Mouse (Mus musculus): Measurements from ENCODE around the gene Usp36. TPM values are rescaled to one million over a fixed set of nuclear protein-coding genes. Genes with fewer than 3 reads are reported as not detected.

The Usp36 gene
- polyA plus RNA-seq, 1 experiment from 2014 or later = 11.6 TPM

DNA sequence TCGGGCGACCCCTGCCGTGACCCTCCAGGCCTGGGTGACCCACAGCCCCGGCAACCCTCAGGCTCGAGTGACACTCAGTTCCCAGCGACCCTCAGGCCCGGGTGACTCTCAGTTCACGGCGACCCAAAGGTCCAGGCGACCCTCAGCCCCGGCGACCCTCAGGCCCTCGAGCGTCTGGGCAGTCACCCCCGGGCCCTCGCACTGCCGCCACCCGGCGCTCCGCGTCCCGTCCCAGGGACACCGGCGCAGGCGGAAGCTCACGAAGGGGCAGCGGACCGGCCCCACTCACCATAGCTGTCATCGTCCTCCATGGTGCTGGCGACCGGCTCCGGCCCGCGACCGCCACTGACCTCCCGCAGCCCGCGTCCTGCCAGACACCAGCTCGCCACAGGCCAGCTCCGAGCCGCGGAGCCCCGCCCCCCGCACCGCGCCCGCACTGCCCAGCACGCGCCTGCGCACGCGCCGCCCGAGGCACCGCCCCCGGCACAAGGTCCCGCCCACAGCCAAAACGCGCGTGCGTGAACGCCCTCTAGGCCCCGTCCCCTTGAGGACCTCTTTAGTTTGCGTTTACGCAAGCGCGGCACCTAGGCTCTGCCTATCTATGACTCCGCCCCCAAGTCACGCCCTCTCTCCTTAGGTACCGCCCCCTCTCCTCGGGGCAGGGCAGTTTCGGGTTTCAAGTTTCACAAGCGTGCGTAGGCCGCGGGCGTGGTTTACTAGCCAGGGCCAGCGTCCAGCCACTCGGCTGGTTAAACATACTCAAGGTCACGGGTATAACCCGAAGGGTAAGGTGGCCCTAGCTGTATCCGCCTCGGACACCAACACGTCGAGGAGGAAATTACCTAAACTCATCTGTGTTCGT lies 41.7 kb downstream of the Usp36 start, which contains the start of gene Cyth1:
Gene Cyth1, minus strand, starts transcription at position 443 of the 862 bp plus-strand sequence.
- peak within 1 kb of the TSS; percentile 66 for H3K4me2 ChIP-seq
- under 1% methylated on average over 86 of the region's 86 CpGs for WGBS
- H3K27me3 ChIP-seq = no peaks in the 10 kb centered on the region
- H3K4me3 ChIP-seq = peak within 1 kb of the TSS; percentile 67
- H3K27ac ChIP-seq = peak within 1 kb of the TSS; percentile 96
- peak; percentile 95 for ATAC-seq (replicated peaks; ENCODE audit: insufficient number of reproducible peaks, insufficient read depth, low FRiP score, low read depth)
- no peaks in the 10 kb centered on the region for H3K36me3 ChIP-seq
- H3K9ac ChIP-seq = peak within 1 kb of the TSS; percentile 83
- H3K4me1 ChIP-seq (replicated peaks) = peaks cover 32% of the 10 kb centered on the region
- no peaks in the 10 kb centered on the region for H3K9me3 ChIP-seq (replicated peaks)

DNA sequence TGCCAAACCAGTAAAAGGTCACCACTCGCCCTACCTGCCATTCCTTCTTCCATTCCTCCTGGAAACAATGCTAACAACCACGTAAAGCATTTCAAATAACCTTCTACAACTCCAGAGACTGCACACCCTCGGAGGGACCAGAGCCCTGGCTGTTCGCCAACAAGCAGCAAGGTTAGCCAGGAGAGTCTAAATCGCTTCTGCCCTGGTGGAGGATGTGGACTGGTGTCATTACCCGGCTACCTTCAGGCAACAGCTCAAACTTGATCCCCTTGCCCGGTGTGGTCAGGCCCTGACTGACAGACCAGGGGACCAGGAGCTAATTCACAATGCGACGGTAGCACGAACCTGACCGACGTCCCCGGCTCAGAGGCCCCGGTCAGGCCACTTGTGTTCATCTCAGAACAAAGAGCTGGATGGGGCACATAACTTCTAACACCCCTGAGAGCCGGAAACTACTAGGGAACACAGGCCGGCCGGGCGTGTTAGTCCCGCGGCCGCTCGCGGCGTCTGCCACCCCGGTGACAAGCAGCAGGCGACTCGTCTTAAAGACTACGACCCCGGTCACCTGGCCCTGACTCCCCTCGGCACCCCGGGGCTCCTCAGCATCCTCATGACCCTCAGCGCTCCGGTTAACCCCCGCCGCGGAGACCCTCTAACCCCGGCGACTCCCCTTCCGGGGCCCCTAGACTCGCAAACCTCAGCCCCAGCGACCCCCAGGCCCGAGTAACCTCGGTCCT lies 42.5 kb downstream of the Usp36 start:
- Histone ChIP-seq H3K9me3 (replicated peaks) (no peaks in the 10 kb centered on the region), H3K9ac (peak overlapping the region; percentile 83), H3K4me1 (replicated peaks) (peaks cover 33% of the 10 kb centered on the region), H3K27ac (peak overlapping the region; percentile 88), H3K27me3 (no peaks in the 10 kb centered on the region), H3K36me3 (no peaks in the 10 kb centered on the region), H3K4me3 (peak overlapping the region; percentile 67), H3K4me2 (peak overlapping the region; percentile 66)
- no peak for ATAC-seq (replicated peaks; ENCODE audit: insufficient number of reproducible peaks, insufficient read depth, low FRiP score, low read depth)
- WGBS = under 1% methylated on average over 43 of the region's 43 CpGs

DNA sequence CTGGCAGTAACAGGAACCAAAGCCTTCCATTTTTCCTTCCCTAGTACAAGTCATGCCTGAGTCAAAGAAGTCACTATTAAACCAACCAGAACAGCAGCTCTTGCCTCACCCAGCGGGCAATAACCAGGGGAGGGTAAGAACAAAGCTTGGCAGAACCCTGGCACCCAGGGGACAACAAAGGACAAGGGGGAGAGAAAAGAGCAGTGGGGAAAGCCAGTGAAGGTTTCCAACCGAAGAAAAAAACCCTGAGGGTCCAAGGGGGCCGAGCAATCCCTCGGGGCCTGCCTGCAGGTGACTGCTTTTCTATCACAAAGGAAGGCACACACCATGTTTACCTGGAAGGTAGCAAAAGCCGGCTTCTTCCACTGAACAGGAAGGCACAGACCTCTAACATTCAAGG lies 43.3 kb downstream of the Usp36 start:
- H3K9me3 ChIP-seq (replicated peaks) = no peaks in the 10 kb centered on the region
- peak overlapping the region; percentile 66 for H3K4me2 ChIP-seq
- 65% methylated on average over 5 of the region's 5 CpGs for WGBS
- H3K27me3 ChIP-seq = no peaks in the 10 kb centered on the region
- peak overlapping the region; percentile 88 for H3K27ac ChIP-seq
- H3K4me3 ChIP-seq = peak overlapping the region; percentile 67
- no peak for ATAC-seq (replicated peaks; ENCODE audit: insufficient number of reproducible peaks, insufficient read depth, low FRiP score, low read depth)
- H3K36me3 ChIP-seq = no peaks in the 10 kb centered on the region
- peak overlapping the region; percentile 83 for H3K9ac ChIP-seq
- H3K4me1 ChIP-seq (replicated peaks) = peaks cover 41% of the 10 kb centered on the region

DNA sequence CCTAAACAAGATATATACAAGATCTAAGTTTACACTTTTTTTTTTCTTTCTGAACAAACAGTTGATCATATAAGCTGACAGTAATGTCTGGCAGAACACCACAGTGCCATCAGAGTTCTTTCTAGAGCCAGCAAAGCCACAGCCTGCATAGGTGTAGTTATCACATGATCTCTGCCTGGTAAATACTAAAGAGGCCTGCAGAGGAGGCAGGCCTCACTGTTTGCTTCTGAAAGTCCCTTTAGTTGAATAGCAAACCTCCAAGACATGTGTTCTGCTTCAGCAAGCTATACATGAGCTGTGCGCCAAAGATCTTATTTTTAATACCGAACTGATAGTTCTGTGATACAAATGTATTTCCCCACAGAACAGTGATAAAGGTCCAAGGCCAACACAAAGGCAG lies 44.9 kb downstream of the Usp36 start:
- no peaks in the 10 kb centered on the region for H3K27me3 ChIP-seq
- no peak for ATAC-seq (replicated peaks; ENCODE audit: insufficient number of reproducible peaks, insufficient read depth, low FRiP score, low read depth)
- no peak overlapping the region for H3K4me3 ChIP-seq
- H3K9ac ChIP-seq = no peak overlapping the region
- 92% methylated on average over 2 of the region's 2 CpGs for WGBS
- no peak overlapping the region for H3K27ac ChIP-seq
- no peak overlapping the region for H3K4me2 ChIP-seq
- H3K9me3 ChIP-seq (replicated peaks) = no peaks in the 10 kb centered on the region
- H3K4me1 ChIP-seq (replicated peaks) = peaks cover 54% of the 10 kb centered on the region
- no peaks in the 10 kb centered on the region for H3K36me3 ChIP-seq

DNA sequence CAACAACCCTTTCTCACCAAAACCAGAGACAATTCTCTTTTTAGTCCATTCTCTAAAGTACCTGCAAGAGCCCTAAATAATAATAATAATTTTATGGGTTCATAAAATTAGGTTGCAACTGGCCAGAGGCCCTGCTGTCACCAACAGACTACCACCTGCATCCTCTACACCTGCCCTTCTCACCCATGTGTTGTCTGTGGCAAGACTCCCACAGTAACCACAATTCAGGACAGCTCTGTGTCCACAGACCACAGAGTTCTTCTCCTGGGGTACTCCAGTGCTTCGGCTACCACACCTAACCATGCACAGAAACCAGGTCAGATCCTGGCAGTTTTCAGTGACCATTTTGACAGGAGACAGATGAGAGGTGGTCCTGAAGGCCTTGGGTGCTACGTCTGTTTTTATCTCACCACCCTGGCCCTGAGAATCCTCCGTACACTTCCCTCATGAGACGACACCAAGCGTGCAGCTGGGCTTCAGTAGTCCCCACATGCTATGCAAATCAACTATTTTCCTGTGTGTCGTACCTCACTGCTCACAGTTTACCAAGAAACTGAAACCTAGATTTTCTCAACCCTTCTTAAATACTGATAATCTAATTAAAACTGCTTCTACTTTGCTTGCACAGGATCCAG lies 46.3 kb downstream of the Usp36 start:
- H3K4me2 ChIP-seq = no peak overlapping the region
- H3K9me3 ChIP-seq (replicated peaks) = no peaks in the 10 kb centered on the region
- H3K27me3 ChIP-seq = no peaks in the 10 kb centered on the region
- no peaks in the 10 kb centered on the region for H3K36me3 ChIP-seq
- no peak for ATAC-seq (replicated peaks; ENCODE audit: insufficient number of reproducible peaks, insufficient read depth, low FRiP score, low read depth)
- H3K4me3 ChIP-seq = no peak overlapping the region
- 78% methylated on average over 6 of the region's 6 CpGs for WGBS
- peaks cover 56% of the 10 kb centered on the region for H3K4me1 ChIP-seq (replicated peaks)
- H3K27ac ChIP-seq = no peak overlapping the region
- H3K9ac ChIP-seq = no peak overlapping the region

DNA sequence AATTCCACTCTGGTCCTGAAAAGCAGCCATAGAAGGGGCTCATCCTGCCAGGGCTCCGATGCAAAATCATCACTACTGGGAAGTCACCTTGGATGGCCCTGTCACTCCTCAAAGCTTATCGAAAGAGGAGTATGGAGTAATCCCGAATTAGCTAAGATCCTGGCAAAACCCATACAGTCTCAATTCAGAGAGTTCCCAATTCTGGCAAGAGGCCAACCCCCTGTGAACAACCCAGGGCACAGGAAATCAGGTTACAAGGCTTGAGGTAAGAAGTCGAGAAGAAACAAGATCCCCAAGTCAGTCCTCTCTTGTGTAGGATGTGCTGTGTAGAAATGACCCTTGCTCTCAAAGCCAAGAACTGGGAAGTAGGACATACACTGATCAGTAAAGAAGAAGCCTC lies 47.5 kb downstream of the Usp36 start:
- Histone ChIP-seq H3K36me3 (no peaks in the 10 kb centered on the region), H3K27me3 (no peaks in the 10 kb centered on the region), H3K9ac (no peak overlapping the region), H3K9me3 (replicated peaks) (no peaks in the 10 kb centered on the region), H3K4me1 (replicated peaks) (peaks cover 63% of the 10 kb centered on the region), H3K4me2 (no peak overlapping the region), H3K27ac (no peak overlapping the region), H3K4me3 (no peak overlapping the region)
- WGBS = 57% methylated on average over 4 of the region's 4 CpGs
- no peak for ATAC-seq (replicated peaks; ENCODE audit: insufficient number of reproducible peaks, insufficient read depth, low FRiP score, low read depth)

DNA sequence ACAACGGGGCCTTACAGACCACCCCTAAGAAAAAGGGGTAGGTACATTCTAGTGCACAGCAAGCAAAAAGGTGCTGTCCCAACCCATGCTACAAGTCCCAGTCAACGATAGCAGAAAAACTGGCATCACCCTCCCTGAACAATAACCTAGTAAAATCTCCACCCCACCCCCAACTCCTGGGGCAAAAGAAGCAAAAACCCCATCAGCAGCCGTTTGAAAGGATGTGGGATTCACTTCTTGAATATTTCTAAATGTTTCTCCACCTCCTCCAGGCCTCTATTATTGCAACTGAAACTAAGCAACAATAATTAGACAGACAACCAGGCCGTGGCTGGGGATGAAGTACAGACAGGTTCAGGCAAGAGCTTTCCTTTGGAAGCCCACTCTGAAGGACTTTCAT lies 49.7 kb downstream of the Usp36 start:
- Histone ChIP-seq H3K36me3 (no peaks in the 10 kb centered on the region), H3K4me2 (no peak overlapping the region), H3K27me3 (no peaks in the 10 kb centered on the region), H3K4me1 (replicated peaks) (peaks cover 55% of the 10 kb centered on the region), H3K27ac (peak overlapping the region; percentile 55), H3K4me3 (no peak overlapping the region), H3K9me3 (replicated peaks) (no peaks in the 10 kb centered on the region), H3K9ac (no peak overlapping the region)
- ATAC-seq (replicated peaks; ENCODE audit: insufficient number of reproducible peaks, insufficient read depth, low FRiP score, low read depth) = no peak
- 60% methylated on average over 4 of the region's 4 CpGs for WGBS

DNA sequence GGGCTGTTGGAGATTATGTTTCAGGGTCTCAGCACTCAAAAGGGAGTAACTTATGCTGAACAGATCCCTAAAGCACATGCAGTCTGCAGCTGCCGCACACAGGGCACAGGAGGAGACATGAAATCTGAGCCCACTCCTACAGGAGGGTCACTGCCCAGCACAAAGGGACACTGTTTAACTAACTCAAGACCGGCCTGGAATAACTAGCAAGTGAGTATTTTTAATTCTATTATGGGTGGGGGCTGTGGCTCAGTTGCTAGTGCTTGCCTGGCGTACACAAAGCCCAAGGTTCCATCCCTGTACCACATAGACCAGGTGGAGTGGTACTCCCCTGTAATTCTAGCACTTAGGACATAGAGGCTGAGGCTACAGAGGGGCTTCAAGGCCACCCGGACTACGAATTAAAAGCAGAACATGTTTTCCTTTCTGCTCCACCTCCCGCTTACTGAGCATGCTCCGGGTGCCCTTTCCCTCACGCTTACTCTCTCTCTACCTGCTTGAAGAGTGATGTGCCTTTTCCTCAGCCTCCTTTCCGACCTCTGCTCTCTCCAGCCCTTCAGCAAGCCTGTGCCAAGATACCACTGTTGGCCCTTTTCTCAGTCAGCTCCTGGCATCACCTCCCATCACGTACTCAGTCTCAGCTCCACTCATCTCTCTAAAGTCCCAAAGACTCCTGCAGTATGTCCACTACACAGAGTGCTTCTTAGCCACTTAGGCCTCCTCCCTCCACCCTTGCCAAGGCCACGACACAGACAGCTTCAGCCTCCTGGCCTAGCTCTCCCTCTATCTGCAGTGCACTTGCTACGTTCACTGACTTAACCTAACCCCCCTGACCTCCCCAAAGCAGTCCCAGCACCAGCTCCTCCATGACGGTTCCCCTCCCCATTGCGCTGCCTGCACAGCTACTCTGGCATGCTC lies 50.5 kb downstream of the Usp36 start:
- no peaks in the 10 kb centered on the region for H3K27me3 ChIP-seq
- H3K27ac ChIP-seq = peak overlapping the region; percentile 55
- 54% methylated on average over 14 of the region's 14 CpGs for WGBS
- no peak overlapping the region for H3K9ac ChIP-seq
- H3K36me3 ChIP-seq = no peaks in the 10 kb centered on the region
- H3K4me3 ChIP-seq = no peak overlapping the region
- no peak overlapping the region for H3K4me2 ChIP-seq
- H3K9me3 ChIP-seq (replicated peaks) = no peaks in the 10 kb centered on the region
- no peak for ATAC-seq (replicated peaks; ENCODE audit: insufficient number of reproducible peaks, insufficient read depth, low FRiP score, low read depth)
- H3K4me1 ChIP-seq (replicated peaks) = peaks cover 63% of the 10 kb centered on the region

DNA sequence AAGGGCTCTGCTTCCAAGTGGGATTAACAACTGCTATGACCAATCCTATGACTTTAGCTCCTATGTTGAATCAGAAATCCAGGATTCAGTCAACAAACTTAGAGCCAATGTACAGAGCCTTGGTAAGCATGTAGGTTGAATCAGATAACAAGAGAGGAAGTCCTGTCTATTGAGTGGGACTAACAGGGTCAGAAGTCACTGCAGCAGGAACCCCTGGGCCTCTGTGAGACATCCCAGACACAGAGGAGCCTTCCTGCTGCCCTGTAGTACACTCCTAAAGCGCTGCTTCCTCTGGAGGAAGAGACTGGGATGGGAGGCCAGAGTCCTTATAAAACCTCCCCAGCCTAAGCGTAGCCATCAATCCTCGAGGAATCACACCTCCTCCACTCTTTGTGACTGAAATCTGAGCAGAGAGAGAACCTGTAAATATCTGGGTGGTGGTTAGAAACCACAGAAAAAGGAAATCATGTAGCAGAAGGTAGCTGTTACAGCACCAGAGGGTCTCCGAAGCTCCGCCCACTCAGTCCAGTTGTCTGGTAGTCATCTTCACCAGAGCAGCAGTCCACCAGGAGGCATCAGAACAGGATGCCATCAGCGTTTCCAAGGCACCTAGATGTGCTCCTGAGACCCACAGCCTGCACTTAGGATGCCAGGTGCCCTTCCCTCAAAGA lies 53.4 kb downstream of the Usp36 start:
- no peaks in the 10 kb centered on the region for H3K36me3 ChIP-seq
- peaks cover 64% of the 10 kb centered on the region for H3K4me1 ChIP-seq (replicated peaks)
- no peak overlapping the region for H3K4me2 ChIP-seq
- WGBS = 54% methylated on average over 6 of the region's 6 CpGs
- H3K9me3 ChIP-seq (replicated peaks) = no peaks in the 10 kb centered on the region
- H3K27me3 ChIP-seq = no peaks in the 10 kb centered on the region
- peak; percentile 74 for ATAC-seq (replicated peaks; ENCODE audit: insufficient number of reproducible peaks, insufficient read depth, low FRiP score, low read depth)
- no peak overlapping the region for H3K9ac ChIP-seq
- H3K4me3 ChIP-seq = no peak overlapping the region
- H3K27ac ChIP-seq = peak overlapping the region; percentile 52

DNA sequence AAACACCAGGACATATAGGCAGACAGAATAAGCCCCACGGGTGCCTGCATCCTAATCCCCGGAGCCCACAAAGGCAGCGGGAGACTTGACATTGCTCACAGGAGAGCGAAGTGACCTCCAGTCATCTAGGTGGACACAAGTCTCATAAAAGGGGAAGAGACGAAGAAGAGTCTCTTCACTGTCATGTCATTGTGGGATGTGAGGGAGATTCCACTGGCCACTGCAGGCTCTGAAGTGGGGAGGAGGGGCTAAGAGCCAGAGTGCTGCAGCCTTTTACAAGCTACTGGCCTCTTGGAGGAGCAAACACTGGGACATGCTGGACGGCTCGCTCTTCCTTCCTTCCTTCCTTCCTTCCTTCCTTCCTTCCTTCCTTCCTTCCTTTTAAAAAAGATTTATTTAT lies 55.1 kb downstream of the Usp36 start:
- ATAC-seq (replicated peaks; ENCODE audit: insufficient number of reproducible peaks, insufficient read depth, low FRiP score, low read depth) = no peak
- Histone ChIP-seq H3K27ac (peak overlapping the region; percentile 52), H3K4me2 (no peak overlapping the region), H3K36me3 (no peaks in the 10 kb centered on the region), H3K4me3 (no peak overlapping the region), H3K4me1 (replicated peaks) (peaks cover 50% of the 10 kb centered on the region), H3K9ac (no peak overlapping the region), H3K9me3 (replicated peaks) (no peaks in the 10 kb centered on the region), H3K27me3 (no peaks in the 10 kb centered on the region)
- 65% methylated on average over 7 of the region's 7 CpGs for WGBS
